Mouse (Mus musculus): ENCODE measurements at regions not wholly inside any gene's neighbourhood (a gene's known extent, or its start where the extent isn't known, plus 50 kb on each side); places are given as distances from the start of the nearest gene placed in this dataset.

GRCm38 (mm10) chrX:11815864-11816263, 344.3 kb downstream of the Bcor start:
- H3K36me3 ChIP-seq (ENCODE audit: control insufficient read depth, insufficient read depth, low read length) = no peaks in the 10 kb centered on the region
- no peaks in the 10 kb centered on the region for H3K27me3 ChIP-seq (ENCODE audit: control insufficient read depth, insufficient read depth, low read length)
- no peak overlapping the region for H3K27ac ChIP-seq (ENCODE audit: insufficient read depth, low read depth, low read length)
- TF ChIP-seq CTCF (IDR thresholded peaks at IDR 0.05; ENCODE audit: extremely low read depth, insufficient read length, insufficient replicate concordance, low read depth, low read length) (no peak), POLR2A (IDR thresholded peaks at IDR 0.05; ENCODE audit: low read depth, low read length) (no peak)
- no peak overlapping the region for H3K4me3 ChIP-seq (ENCODE audit: low read depth, low read length)
- no peaks in the 10 kb centered on the region for H3K4me1 ChIP-seq (ENCODE audit: control insufficient read depth, insufficient read depth, insufficient read length, low read length)
- WGBS = 45% methylated on average over 4 of the region's 4 CpGs

- 94% methylated on average over 3 of the region's 3 CpGs for WGBS
- Histone ChIP-seq H3K27me3 (ENCODE audit: control insufficient read depth, insufficient read depth, low read length) (no peaks in the 10 kb centered on the region), H3K36me3 (ENCODE audit: control insufficient read depth, insufficient read depth, low read length) (no peaks in the 10 kb centered on the region), H3K4me3 (ENCODE audit: low read depth, low read length) (no peak overlapping the region), H3K4me1 (ENCODE audit: control insufficient read depth, insufficient read depth, insufficient read length, low read length) (no peaks in the 10 kb centered on the region), H3K27ac (ENCODE audit: insufficient read depth, low read depth, low read length) (no peak overlapping the region)
- no peak for TF ChIP-seq CTCF (IDR thresholded peaks at IDR 0.05; ENCODE audit: extremely low read depth, insufficient read length, insufficient replicate concordance, low read depth, low read length)
- TF ChIP-seq POLR2A (IDR thresholded peaks at IDR 0.05; ENCODE audit: low read depth, low read length) = no peak
Observed at GRCm38 (mm10) chrX:11818634-11819033, 341.5 kb downstream of the Bcor start.

- no peaks in the 10 kb centered on the region for H3K27me3 ChIP-seq (ENCODE audit: control insufficient read depth, insufficient read depth, low read length)
- H3K27ac ChIP-seq (ENCODE audit: insufficient read depth, low read depth, low read length) = no peak overlapping the region
- H3K4me3 ChIP-seq (ENCODE audit: low read depth, low read length) = no peak overlapping the region
- TF ChIP-seq CTCF (IDR thresholded peaks at IDR 0.05; ENCODE audit: extremely low read depth, insufficient read length, insufficient replicate concordance, low read depth, low read length) (no peak), POLR2A (IDR thresholded peaks at IDR 0.05; ENCODE audit: low read depth, low read length) (no peak)
- H3K4me1 ChIP-seq (ENCODE audit: control insufficient read depth, insufficient read depth, insufficient read length, low read length) = no peaks in the 10 kb centered on the region
- WGBS = 37% methylated on average over 2 of the region's 2 CpGs
- H3K36me3 ChIP-seq (ENCODE audit: control insufficient read depth, insufficient read depth, low read length) = no peaks in the 10 kb centered on the region
Observed at GRCm38 (mm10) chrX:11821165-11821564, 339.0 kb downstream of the Bcor start.

- Histone ChIP-seq H3K36me3 (ENCODE audit: control insufficient read depth, insufficient read depth, low read length) (no peaks in the 10 kb centered on the region), H3K4me1 (ENCODE audit: control insufficient read depth, insufficient read depth, insufficient read length, low read length) (no peaks in the 10 kb centered on the region), H3K27ac (ENCODE audit: insufficient read depth, low read depth, low read length) (no peak overlapping the region), H3K4me3 (ENCODE audit: low read depth, low read length) (no peak overlapping the region), H3K27me3 (ENCODE audit: control insufficient read depth, insufficient read depth, low read length) (no peaks in the 10 kb centered on the region)
- TF ChIP-seq CTCF (IDR thresholded peaks at IDR 0.05; ENCODE audit: extremely low read depth, insufficient read length, insufficient replicate concordance, low read depth, low read length) (no peak), POLR2A (IDR thresholded peaks at IDR 0.05; ENCODE audit: low read depth, low read length) (no peak)
- WGBS = 68% methylated on average over 16 of the region's 16 CpGs
Observed at GRCm38 (mm10) chrX:11821880-11822768, 338.0 kb downstream of the Bcor start.

- TF ChIP-seq POLR2A (IDR thresholded peaks at IDR 0.05; ENCODE audit: low read depth, low read length) (no peak), CTCF (IDR thresholded peaks at IDR 0.05; ENCODE audit: extremely low read depth, insufficient read length, insufficient replicate concordance, low read depth, low read length) (no peak)
- H3K36me3 ChIP-seq (ENCODE audit: control insufficient read depth, insufficient read depth, low read length) = no peaks in the 10 kb centered on the region
- 81% methylated on average over 1 of the region's 1 CpGs for WGBS
- no peak overlapping the region for H3K4me3 ChIP-seq (ENCODE audit: low read depth, low read length)
- H3K4me1 ChIP-seq (ENCODE audit: control insufficient read depth, insufficient read depth, insufficient read length, low read length) = no peaks in the 10 kb centered on the region
- no peaks in the 10 kb centered on the region for H3K27me3 ChIP-seq (ENCODE audit: control insufficient read depth, insufficient read depth, low read length)
- no peak overlapping the region for H3K27ac ChIP-seq (ENCODE audit: insufficient read depth, low read depth, low read length)
Observed at GRCm38 (mm10) chrX:11825948-11826347, 334.2 kb downstream of the Bcor start.

GRCm38 (mm10) chrX:11826737-11827408, 333.3 kb downstream of the Bcor start:
- no peak overlapping the region for H3K27ac ChIP-seq (ENCODE audit: insufficient read depth, low read depth, low read length)
- WGBS = 26% methylated on average over 20 of the region's 20 CpGs
- TF ChIP-seq CTCF (IDR thresholded peaks at IDR 0.05; ENCODE audit: extremely low read depth, insufficient read length, insufficient replicate concordance, low read depth, low read length) (no peak), POLR2A (IDR thresholded peaks at IDR 0.05; ENCODE audit: low read depth, low read length) (no peak)
- H3K4me3 ChIP-seq (ENCODE audit: low read depth, low read length) = no peak overlapping the region
- H3K27me3 ChIP-seq (ENCODE audit: control insufficient read depth, insufficient read depth, low read length) = no peaks in the 10 kb centered on the region
- no peaks in the 10 kb centered on the region for H3K4me1 ChIP-seq (ENCODE audit: control insufficient read depth, insufficient read depth, insufficient read length, low read length)
- H3K36me3 ChIP-seq (ENCODE audit: control insufficient read depth, insufficient read depth, low read length) = no peaks in the 10 kb centered on the region

- Histone ChIP-seq H3K27ac (ENCODE audit: insufficient read depth, low read depth, low read length) (no peak overlapping the region), H3K4me1 (ENCODE audit: control insufficient read depth, insufficient read depth, insufficient read length, low read length) (no peaks in the 10 kb centered on the region), H3K27me3 (ENCODE audit: control insufficient read depth, insufficient read depth, low read length) (no peaks in the 10 kb centered on the region), H3K36me3 (ENCODE audit: control insufficient read depth, insufficient read depth, low read length) (no peaks in the 10 kb centered on the region), H3K4me3 (ENCODE audit: low read depth, low read length) (no peak overlapping the region)
- no peak for TF ChIP-seq CTCF (IDR thresholded peaks at IDR 0.05; ENCODE audit: extremely low read depth, insufficient read length, insufficient replicate concordance, low read depth, low read length)
- no peak for TF ChIP-seq POLR2A (IDR thresholded peaks at IDR 0.05; ENCODE audit: low read depth, low read length)
- WGBS = 74% methylated on average over 12 of the region's 12 CpGs
Observed at GRCm38 (mm10) chrX:11829411-11830002, 330.6 kb downstream of the Bcor start.
